Mouse (Mus musculus): ENCODE measurements around the gene Cst9. TPM values are rescaled to one million over a fixed set of nuclear protein-coding genes. Genes with fewer than 3 reads are reported as not detected.

Cst9 gene
- polyA plus RNA-seq, 1 experiment = not detected

GRCm38 (mm10) chr2:148856630-148857400 is 21.9 kb downstream of the Cst9 start:
- TF ChIP-seq MYOG (IDR thresholded peaks at IDR 0.05; ENCODE audit: control insufficient read depth in 1 of 3, insufficient read depth in 1 of 3, insufficient read length in 2 of 3, low read depth in 2 of 3) (no peak), SRF (IDR thresholded peaks at IDR 0.05; ENCODE audit: control insufficient read depth, insufficient read length, low read depth) (no peak), POLR2A (IDR thresholded peaks at IDR 0.05; ENCODE audit: insufficient read length, low read depth) (no peak), MYOD1 (IDR thresholded peaks at IDR 0.05; ENCODE audit: control insufficient read depth in 1 of 3, insufficient read length in 2 of 3, low read depth in 2 of 3) (no peak), MAX (IDR thresholded peaks at IDR 0.05; ENCODE audit: low read depth) (no peak), TCF12 (IDR thresholded peaks at IDR 0.05; ENCODE audit: insufficient read depth, poor library complexity, severe bottlenecking) (no peak), E2F4 (IDR thresholded peaks at IDR 0.05; ENCODE audit: insufficient read depth) (no peak), POLR2AphosphoS2 (IDR thresholded peaks at IDR 0.05; ENCODE audit: insufficient read length, low read depth) (no peak), TCF3 (IDR thresholded peaks at IDR 0.05; ENCODE audit: insufficient read length, low read depth) (no peak), REST (IDR thresholded peaks at IDR 0.05; ENCODE audit: insufficient read depth, insufficient read length) (no peak), CEBPB (IDR thresholded peaks at IDR 0.05; ENCODE audit: insufficient read depth, poor library complexity, severe bottlenecking) (no peak), USF1 (IDR thresholded peaks at IDR 0.05; ENCODE audit: low read depth) (no peak)
- Histone ChIP-seq H3ac (ENCODE audit: control insufficient read depth, insufficient read length) (no peak overlapping the region), H3K4me2 (ENCODE audit: low read depth) (peak overlapping the region; percentile 76), H3K79me2 (ENCODE audit: control insufficient read depth, insufficient read depth) (no peaks in the 10 kb centered on the region), H3K27me3 (ENCODE audit: control insufficient read depth, insufficient read depth, insufficient read length) (no peaks in the 10 kb centered on the region), H3K4me3 (peak overlapping the region; percentile 13), H3K36me3 (ENCODE audit: control insufficient read depth, insufficient read depth) (no peaks in the 10 kb centered on the region)

- Histone ChIP-seq H3K4me2 (ENCODE audit: low read depth) (peak overlapping the region; percentile 76), H3K36me3 (ENCODE audit: control insufficient read depth, insufficient read depth) (no peaks in the 10 kb centered on the region), H3K79me2 (ENCODE audit: control insufficient read depth, insufficient read depth) (no peaks in the 10 kb centered on the region), H3ac (ENCODE audit: control insufficient read depth, insufficient read length) (no peak overlapping the region), H3K27me3 (ENCODE audit: control insufficient read depth, insufficient read depth, insufficient read length) (no peaks in the 10 kb centered on the region), H3K4me3 (peak overlapping the region; percentile 13)
- TF ChIP-seq USF1 (IDR thresholded peaks at IDR 0.05; ENCODE audit: low read depth) = no peak
- TF ChIP-seq CEBPB (IDR thresholded peaks at IDR 0.05; ENCODE audit: insufficient read depth, poor library complexity, severe bottlenecking) = no peak
- TF ChIP-seq TCF12 (IDR thresholded peaks at IDR 0.05; ENCODE audit: insufficient read depth, poor library complexity, severe bottlenecking) = no peak
- no peak for TF ChIP-seq POLR2A (IDR thresholded peaks at IDR 0.05; ENCODE audit: insufficient read length, low read depth)
- TF ChIP-seq E2F4 (IDR thresholded peaks at IDR 0.05; ENCODE audit: insufficient read depth) = no peak
- no peak for TF ChIP-seq MAX (IDR thresholded peaks at IDR 0.05; ENCODE audit: low read depth)
- TF ChIP-seq POLR2AphosphoS2 (IDR thresholded peaks at IDR 0.05; ENCODE audit: insufficient read length, low read depth) = no peak
- TF ChIP-seq REST (IDR thresholded peaks at IDR 0.05; ENCODE audit: insufficient read depth, insufficient read length) = no peak
- TF ChIP-seq TCF3 (IDR thresholded peaks at IDR 0.05; ENCODE audit: insufficient read length, low read depth) = no peak
- no peak for TF ChIP-seq MYOD1 (IDR thresholded peaks at IDR 0.05; ENCODE audit: control insufficient read depth in 1 of 3, insufficient read length in 2 of 3, low read depth in 2 of 3)
- no peak for TF ChIP-seq MYOG (IDR thresholded peaks at IDR 0.05; ENCODE audit: control insufficient read depth in 1 of 3, insufficient read depth in 1 of 3, insufficient read length in 2 of 3, low read depth in 2 of 3)
- no peak for TF ChIP-seq SRF (IDR thresholded peaks at IDR 0.05; ENCODE audit: control insufficient read depth, insufficient read length, low read depth)
These were observed 22.6 kb downstream of the Cst9 start for GRCm38 (mm10) chr2:148857506-148857905.

- no peak overlapping the region for H3K4me2 ChIP-seq (ENCODE audit: low read depth)
- TF ChIP-seq USF1 (IDR thresholded peaks at IDR 0.05; ENCODE audit: low read depth) (no peak), CEBPB (IDR thresholded peaks at IDR 0.05; ENCODE audit: insufficient read depth, poor library complexity, severe bottlenecking) (no peak), POLR2AphosphoS2 (IDR thresholded peaks at IDR 0.05; ENCODE audit: insufficient read length, low read depth) (no peak), E2F4 (IDR thresholded peaks at IDR 0.05; ENCODE audit: insufficient read depth) (no peak), TCF3 (IDR thresholded peaks at IDR 0.05; ENCODE audit: insufficient read length, low read depth) (no peak), MAX (IDR thresholded peaks at IDR 0.05; ENCODE audit: low read depth) (no peak), SRF (IDR thresholded peaks at IDR 0.05; ENCODE audit: control insufficient read depth, insufficient read length, low read depth) (no peak), MYOD1 (IDR thresholded peaks at IDR 0.05; ENCODE audit: control insufficient read depth in 1 of 3, insufficient read length in 2 of 3, low read depth in 2 of 3) (no peak), POLR2A (IDR thresholded peaks at IDR 0.05; ENCODE audit: insufficient read length, low read depth) (no peak), TCF12 (IDR thresholded peaks at IDR 0.05; ENCODE audit: insufficient read depth, poor library complexity, severe bottlenecking) (no peak), REST (IDR thresholded peaks at IDR 0.05; ENCODE audit: insufficient read depth, insufficient read length) (no peak), MYOG (IDR thresholded peaks at IDR 0.05; ENCODE audit: control insufficient read depth in 1 of 3, insufficient read depth in 1 of 3, insufficient read length in 2 of 3, low read depth in 2 of 3) (no peak)
- H3K4me3 ChIP-seq = no peak overlapping the region
- no peaks in the 10 kb centered on the region for H3K27me3 ChIP-seq (ENCODE audit: control insufficient read depth, insufficient read depth, insufficient read length)
- no peak overlapping the region for H3ac ChIP-seq (ENCODE audit: control insufficient read depth, insufficient read length)
- no peaks in the 10 kb centered on the region for H3K79me2 ChIP-seq (ENCODE audit: control insufficient read depth, insufficient read depth)
- H3K36me3 ChIP-seq (ENCODE audit: control insufficient read depth, insufficient read depth) = no peaks in the 10 kb centered on the region
These were observed 26.0 kb downstream of the Cst9 start for GRCm38 (mm10) chr2:148860993-148861392.

- TF ChIP-seq TCF3 (IDR thresholded peaks at IDR 0.05; ENCODE audit: insufficient read length, low read depth) (no peak), CEBPB (IDR thresholded peaks at IDR 0.05; ENCODE audit: insufficient read depth, poor library complexity, severe bottlenecking) (no peak), REST (IDR thresholded peaks at IDR 0.05; ENCODE audit: insufficient read depth, insufficient read length) (no peak), POLR2A (IDR thresholded peaks at IDR 0.05; ENCODE audit: insufficient read length, low read depth) (no peak), TCF12 (IDR thresholded peaks at IDR 0.05; ENCODE audit: insufficient read depth, poor library complexity, severe bottlenecking) (no peak), POLR2AphosphoS2 (IDR thresholded peaks at IDR 0.05; ENCODE audit: insufficient read length, low read depth) (no peak), SRF (IDR thresholded peaks at IDR 0.05; ENCODE audit: control insufficient read depth, insufficient read length, low read depth) (no peak), MAX (IDR thresholded peaks at IDR 0.05; ENCODE audit: low read depth) (no peak), MYOD1 (IDR thresholded peaks at IDR 0.05; ENCODE audit: control insufficient read depth in 1 of 3, insufficient read length in 2 of 3, low read depth in 2 of 3) (no peak), USF1 (IDR thresholded peaks at IDR 0.05; ENCODE audit: low read depth) (no peak), MYOG (IDR thresholded peaks at IDR 0.05; ENCODE audit: control insufficient read depth in 1 of 3, insufficient read depth in 1 of 3, insufficient read length in 2 of 3, low read depth in 2 of 3) (no peak), E2F4 (IDR thresholded peaks at IDR 0.05; ENCODE audit: insufficient read depth) (no peak)
- Histone ChIP-seq H3K79me2 (ENCODE audit: control insufficient read depth, insufficient read depth) (no peaks in the 10 kb centered on the region), H3K4me2 (ENCODE audit: low read depth) (no peak overlapping the region), H3ac (ENCODE audit: control insufficient read depth, insufficient read length) (no peak overlapping the region), H3K27me3 (ENCODE audit: control insufficient read depth, insufficient read depth, insufficient read length) (no peaks in the 10 kb centered on the region), H3K4me3 (no peak overlapping the region), H3K36me3 (ENCODE audit: control insufficient read depth, insufficient read depth) (no peaks in the 10 kb centered on the region)
These were observed 26.7 kb downstream of the Cst9 start for GRCm38 (mm10) chr2:148861693-148862092.

Measured in myocyte (in vitro differentiated cells).